Mouse (Mus musculus) adrenal gland, adult 2 months (tissue): ENCODE measurements around the gene Slc38a3. TPM values are rescaled to one million over a fixed set of nuclear protein-coding genes. Genes with fewer than 3 reads are reported as not detected.

ENCODE experiments used
- DNase-seq: peaks from one replicate; pipeline ENCODE4 v3.0.0; 2021
- polyA plus RNA-seq: library from polyadenylated mRNA; depleted of rRNA; stranded (reverse); fragments of >200 nt; gene quantifications from 2 replicates; pipeline ENCODE4 v1.2.3, GENCODE M21; 2012
- total RNA-seq, 2 experiments: library from RNA; stranded (reverse); gene quantifications; 2 replicates each; pipeline ENCODE4 v1.2.3; 2021

The Slc38a3 gene
- total and polyA plus RNA-seq, 3 experiments = 0.48 to 4.1 (median 2.7) TPM

GRCm38 (mm10) chr9:107665308-107665707, 4.0 kb downstream of the Slc38a3 start:
- no peak for DNase-seq

- no peak for DNase-seq
These were observed 5.8 kb downstream of the Slc38a3 start for GRCm38 (mm10) chr9:107663525-107663924.

GRCm38 (mm10) chr9:107662342-107662741, 7.0 kb downstream of the Slc38a3 start:
- DNase-seq = no peak

- no peak for DNase-seq
These were observed 8.6 kb downstream of the Slc38a3 start for GRCm38 (mm10) chr9:107660777-107661176.

- DNase-seq = no peak
These were observed 9.4 kb downstream of the Slc38a3 start for GRCm38 (mm10) chr9:107659961-107660360.

GRCm38 (mm10) chr9:107659551-107659950, 9.8 kb downstream of the Slc38a3 start:
- DNase-seq = no peak

- no peak for DNase-seq
These were observed 11.2 kb downstream of the Slc38a3 start for GRCm38 (mm10) chr9:107658096-107658495.

GRCm38 (mm10) chr9:107657144-107657543, 12.2 kb downstream of the Slc38a3 start:
- DNase-seq = no peak

- DNase-seq = no peak
These were observed 14.7 kb downstream of the Slc38a3 start for GRCm38 (mm10) chr9:107654585-107654984.

- DNase-seq = no peak
These were observed 15.9 kb downstream of the Slc38a3 start for GRCm38 (mm10) chr9:107653474-107653873.

GRCm38 (mm10) chr9:107650708-107651481, 18.4 kb downstream of the Slc38a3 start:
- DNase-seq = no peak

- DNase-seq = no peak
These were observed 19.1 kb downstream of the Slc38a3 start for GRCm38 (mm10) chr9:107650225-107650624.

GRCm38 (mm10) chr9:107648767-107649166, 20.6 kb downstream of the Slc38a3 start:
- DNase-seq = no peak

GRCm38 (mm10) chr9:107646975-107647374, 22.4 kb downstream of the Slc38a3 start:
- DNase-seq = no peak

GRCm38 (mm10) chr9:107645577-107645976, 23.8 kb downstream of the Slc38a3 start:
- peak; percentile 70 for DNase-seq

GRCm38 (mm10) chr9:107645153-107645510, 24.2 kb downstream of the Slc38a3 start:
- no peak for DNase-seq

- peak; percentile 90 for DNase-seq
These were observed 24.7 kb downstream of the Slc38a3 start for GRCm38 (mm10) chr9:107644495-107645152.

GRCm38 (mm10) chr9:107643544-107644214, 25.7 kb downstream of the Slc38a3 start:
- no peak for DNase-seq

- no peak for DNase-seq
These were observed 27.7 kb downstream of the Slc38a3 start for GRCm38 (mm10) chr9:107641666-107642065.

- DNase-seq = no peak
These were observed 29.0 kb downstream of the Slc38a3 start for GRCm38 (mm10) chr9:107640257-107640772.

- DNase-seq = no peak
These were observed 32.3 kb downstream of the Slc38a3 start for GRCm38 (mm10) chr9:107637070-107637469.

GRCm38 (mm10) chr9:107635279-107636028, 33.9 kb downstream of the Slc38a3 start, which contains the start of gene Gnai2:
Gene Gnai2, minus strand, starts transcription at chr9:107635367.
- peak; percentile 99 for DNase-seq
